Comparison of ENCODE assay signal across 8 mouse cellular contexts in genomic region chr17:35994879-35995240, GRCm38 (mm10). TPM values are rescaled to one million over a fixed set of nuclear protein-coding genes. Genes with fewer than 3 reads are reported as not detected.
DNase-seq lines count a peak whose midpoint lies in the region; ATAC-seq and TF ChIP-seq lines count a peak whose summit lies in the region.

No protein-coding gene starts in this region.

- TF ChIP-seq POLR2A in kidney, adult 2 months (IDR thresholded peaks at IDR 0.05; ENCODE audit: low read depth, low read length), result no peak

- H3K4me1 ChIP-seq in kidney, adult 2 months (ENCODE audit: control insufficient read depth, insufficient read depth, low read length), result no peaks in the 10 kb centered on the region; the same call in 1 of the 2 replicates
- H3K4me1 ChIP-seq in hindbrain, embryonic 14.5 days (replicated peaks; ENCODE audit: control insufficient read depth, insufficient read depth, low read length), result peaks cover 10% of the 10 kb centered on the region
- H3K4me1 ChIP-seq in midbrain, embryonic 16.5 days (ENCODE audit: control insufficient read depth, insufficient read depth, low read length), result peaks cover 19% of the 10 kb centered on the region

- WGBS in kidney, adult 2 months, result under 1% methylated on average over 14 of the region's 14 CpGs
- WGBS in hindbrain, embryonic 14.5 days, result 3% methylated on average over 14 of the region's 14 CpGs
- WGBS in midbrain, embryonic 16.5 days, result 6% methylated on average over 14 of the region's 14 CpGs

- H3K9me3 ChIP-seq in hindbrain, embryonic 14.5 days (ENCODE audit: control insufficient read depth, low read length), result no peaks in the 10 kb centered on the region
- no peaks in the 10 kb centered on the region for H3K9me3 ChIP-seq in midbrain, embryonic 16.5 days (replicated peaks; ENCODE audit: control insufficient read depth, low read length, poor library complexity, severe bottlenecking)

- H3K27ac ChIP-seq in kidney, adult 2 months (ENCODE audit: insufficient read depth, low read depth, low read length), result no peak overlapping the region
- H3K27ac ChIP-seq in hindbrain, embryonic 14.5 days, result peak overlapping the region; percentile 81
- peak overlapping the region; percentile 80; the same call in 1 of the 2 replicates for H3K27ac ChIP-seq in midbrain, embryonic 16.5 days (ENCODE audit: low read length)

- no peak for TF ChIP-seq CTCF in kidney, adult 2 months (conservative IDR thresholded peaks at IDR 0.05; ENCODE audit: insufficient read depth, insufficient read length, low read depth, low read length)

- no peak for ATAC-seq in hindbrain, embryonic 14.5 days (ENCODE audit: low FRiP score)
- ATAC-seq in midbrain, embryonic 16.5 days, result no peak

- no peaks in the 10 kb centered on the region for H3K36me3 ChIP-seq in kidney, adult 2 months (ENCODE audit: control insufficient read depth, insufficient read depth, low read length)
- peaks cover 1% of the 10 kb centered on the region; the same call in 1 of the 2 replicates for H3K36me3 ChIP-seq in hindbrain, embryonic 14.5 days (replicated peaks; ENCODE audit: control insufficient read depth, insufficient read depth)
- no peaks in the 10 kb centered on the region for H3K36me3 ChIP-seq in midbrain, embryonic 16.5 days (ENCODE audit: control insufficient read depth, insufficient read depth, low read length)

- H3K4me2 ChIP-seq in hindbrain, embryonic 14.5 days (replicated peaks), result peak overlapping the region; percentile 75
- peak overlapping the region; percentile 69 for H3K4me2 ChIP-seq in midbrain, embryonic 16.5 days (ENCODE audit: low read length)

- peak overlapping the region; percentile 66 for H3K4me3 ChIP-seq in kidney, adult 2 months (ENCODE audit: insufficient read depth, low read depth, low read length)
- peak overlapping the region; percentile 71 for H3K4me3 ChIP-seq in hindbrain, embryonic 14.5 days (replicated peaks; ENCODE audit: low read length)
- H3K4me3 ChIP-seq in midbrain, embryonic 16.5 days (ENCODE audit: low read depth, low read length), result peak overlapping the region; percentile 55

- H3K9ac ChIP-seq in hindbrain, embryonic 14.5 days, result peak overlapping the region; percentile 80
- H3K9ac ChIP-seq in midbrain, embryonic 16.5 days (ENCODE audit: low read depth, low read length), result peak overlapping the region; percentile 60

- peak; percentile 16 for DNase-seq in kidney, adult 2 months
- no peak for DNase-seq in kidney, postnatal 25 days
- DNase-seq in T-cell, adult 2 months (ENCODE audit: low spot score), result peak; percentile 28
- DNase-seq in hindbrain, embryonic 14.5 days (ENCODE audit: low spot score), result no peak
- no peak for DNase-seq in gastrocnemius, adult 8-10 months (ENCODE audit: low spot score in 2 of 2)
- DNase-seq in adrenal gland, adult (ENCODE audit: inconsistent age in 2 of 2, low spot score in 1 of 2), result no peak
- DNase-seq in layer of hippocampus, postnatal 10 days (ENCODE audit: low spot score in 2 of 2), result no peak

- no peaks in the 10 kb centered on the region for H3K27me3 ChIP-seq in kidney, adult 2 months (replicated peaks; ENCODE audit: control insufficient read depth, insufficient read depth, low read length)
- no peaks in the 10 kb centered on the region for H3K27me3 ChIP-seq in hindbrain, embryonic 14.5 days (ENCODE audit: control insufficient read depth, insufficient read depth, low read length)
- no peaks in the 10 kb centered on the region for H3K27me3 ChIP-seq in midbrain, embryonic 16.5 days (ENCODE audit: control insufficient read depth, insufficient read depth, low read depth, low read length)

RNA-seq across cellular contexts. Expression of gene Prr3, which starts 14.8 kb away (rescaled TPM):
- polyA plus RNA-seq in kidney, adult 2 months (2012; rRNA removed), result 18.5 and 19.0 TPM in 2 replicates
- polyA plus RNA-seq in hindbrain, embryonic 14.5 days (2014; fragmentation: Nextera tagmentation; extraction: Ambion mirVana), result 70.4 and 83.1 TPM in 2 replicates
- polyA plus RNA-seq in midbrain, embryonic 16.5 days (2015; fragmentation: Nextera tagmentation; extraction: Ambion mirVana), result 102 and 107 TPM in 2 replicates
- total RNA-seq in gastrocnemius, adult 8-10 months (2022), result 1 to 10 TPM; 1.5 to 2.5 (median 1.9) TPM
- total RNA-seq in layer of hippocampus, postnatal 10 days (2021), result 10 to 100 TPM; 72.1 to 79.2 TPM

RNA-seq across cellular contexts. Expression of gene Gnl1, which starts 15.2 kb away (rescaled TPM):
- polyA plus RNA-seq in kidney, adult 2 months (2012; rRNA removed), result 20.5 and 23.8 TPM in 2 replicates
- 46.8 and 52.2 TPM in 2 replicates for polyA plus RNA-seq in hindbrain, embryonic 14.5 days (2014; fragmentation: Nextera tagmentation; extraction: Ambion mirVana)
- polyA plus RNA-seq in midbrain, embryonic 16.5 days (2015; fragmentation: Nextera tagmentation; extraction: Ambion mirVana), result 63.3 and 66.8 TPM in 2 replicates
- 10 to 100 TPM; 24.1 to 31.8 (median 29.1) TPM for total RNA-seq in gastrocnemius, adult 8-10 months (2022)
- total RNA-seq in layer of hippocampus, postnatal 10 days (2021), result 100 to 1,000 TPM; 123 to 128 TPM

RNA-seq across cellular contexts. Expression of gene Abcf1, which starts 25.3 kb away (rescaled TPM):
- 59.4 and 63.6 TPM in 2 replicates for polyA plus RNA-seq in kidney, adult 2 months (2012; rRNA removed)
- polyA plus RNA-seq in hindbrain, embryonic 14.5 days (2014; fragmentation: Nextera tagmentation; extraction: Ambion mirVana), result 65.5 and 74.9 TPM in 2 replicates
- 90.7 and 93.8 TPM in 2 replicates for polyA plus RNA-seq in midbrain, embryonic 16.5 days (2015; fragmentation: Nextera tagmentation; extraction: Ambion mirVana)
- total RNA-seq in gastrocnemius, adult 8-10 months (2022), result 10 to 100 TPM; 74.2 to 79.3 (median 78.7) TPM
- 10 to 100 TPM; 86.2 to 86.6 TPM for total RNA-seq in layer of hippocampus, postnatal 10 days (2021)

RNA-seq across cellular contexts. Expression of gene H2-T24, which starts 25.5 kb away (rescaled TPM):
- polyA plus RNA-seq in kidney, adult 2 months (2012; rRNA removed), result 3.5 and 5.4 TPM in 2 replicates
- 9.1 and 11.7 TPM in 2 replicates for polyA plus RNA-seq in hindbrain, embryonic 14.5 days (2014; fragmentation: Nextera tagmentation; extraction: Ambion mirVana)
- 8.0 and 8.8 TPM in 2 replicates for polyA plus RNA-seq in midbrain, embryonic 16.5 days (2015; fragmentation: Nextera tagmentation; extraction: Ambion mirVana)
- total RNA-seq in gastrocnemius, adult 8-10 months (2022), result 1 to 10 TPM in 1 of 4 experiments, under 1 TPM in 3; 0.82 to 1.6 (median 0.93) TPM
- total RNA-seq in layer of hippocampus, postnatal 10 days (2021), result under 1 TPM; 0.54 to 0.80 TPM

RNA-seq across cellular contexts. Expression of gene H2-T23, which starts 37.8 kb away (rescaled TPM):
- 174 and 175 TPM in 2 replicates for polyA plus RNA-seq in kidney, adult 2 months (2012; rRNA removed)
- polyA plus RNA-seq in hindbrain, embryonic 14.5 days (2014; fragmentation: Nextera tagmentation; extraction: Ambion mirVana), result 3.0 and 4.1 TPM in 2 replicates
- polyA plus RNA-seq in midbrain, embryonic 16.5 days (2015; fragmentation: Nextera tagmentation; extraction: Ambion mirVana), result 4.1 and 4.8 TPM in 2 replicates
- total RNA-seq in gastrocnemius, adult 8-10 months (2022), result 1 to 10 TPM; 5.6 to 9.3 (median 7.1) TPM
- 1 to 10 TPM; 2.4 to 2.9 TPM for total RNA-seq in layer of hippocampus, postnatal 10 days (2021)

Comparison
In these comparisons a context has a peak if more than half of its experiments do, and no peak if none do; other contexts are left out.
1. DNase-seq: peak in kidney, adult 2 months (single experiment) and T-cell, adult 2 months (single experiment); none in kidney, postnatal 25 days (0 of 2), hindbrain, embryonic 14.5 days (single experiment), gastrocnemius, adult 8-10 months (0 of 2), adrenal gland, adult (0 of 2) and layer of hippocampus, postnatal 10 days (0 of 2).
2. Peak in every context shown above with its lines, with median percentiles within 50 percentile points of each other: H3K4me3 ChIP-seq.